Comparison of ENCODE assay signal across 29 mouse cellular contexts in genomic region chr13:94881201-94881600, GRCm38 (mm10). TPM values are rescaled to one million over a fixed set of nuclear protein-coding genes. Genes with fewer than 3 reads are reported as not detected.
DNase-seq lines count a peak whose midpoint lies in the region; ATAC-seq lines count a peak whose summit lies in the region.
"Had no signal": no experiment of that assay in that cellular context is flagged by ENCODE, and none has a peak within 500 bp of the region (broad histone marks: within the 10 kb centered on the region; RNA-seq: fewer than 3 reads in every experiment).

No protein-coding gene starts in this region.

- WGBS in hindbrain, embryonic 11.5 days = 2% methylated on average over 3 of the region's 3 CpGs
- under 1% methylated on average over 3 of the region's 3 CpGs for WGBS in hindbrain, embryonic 16.5 days
- 0% methylated on average over 3 of the region's 3 CpGs for WGBS in hindbrain, embryonic 14.5 days
- WGBS in neural tube, embryonic 13.5 days = 2% methylated on average over 3 of the region's 3 CpGs

- H3K9ac ChIP-seq in hindbrain, embryonic 11.5 days (ENCODE audit: low read depth, low read length) = no peak overlapping the region
- no peak overlapping the region for H3K9ac ChIP-seq in hindbrain, embryonic 16.5 days (ENCODE audit: low read depth, low read length)
- peak overlapping the region; percentile 39 for H3K9ac ChIP-seq in hindbrain, embryonic 14.5 days
- H3K9ac ChIP-seq in neural tube, embryonic 13.5 days = no peak overlapping the region
- H3K9ac ChIP-seq: limb, embryonic 12.5 days; liver, postnatal 0 days; midbrain, embryonic 12.5 days had no signal

- no peak for ATAC-seq in hindbrain, embryonic 11.5 days (ENCODE audit: low FRiP score)
- no peak for ATAC-seq in hindbrain, embryonic 16.5 days
- ATAC-seq in hindbrain, embryonic 14.5 days (ENCODE audit: low FRiP score) = no peak
- ATAC-seq in neural tube, embryonic 13.5 days (ENCODE audit: low read depth) = no peak
- ATAC-seq: forebrain, embryonic 14.5 days; intestine, embryonic 16.5 days; liver, postnatal 0 days; Patski had no signal

- H3K27ac ChIP-seq in hindbrain, embryonic 11.5 days (ENCODE audit: low read depth, low read length) = peak overlapping the region; percentile 39; the same call in 1 of the 2 replicates
- H3K27ac ChIP-seq in hindbrain, embryonic 16.5 days (ENCODE audit: low read depth, low read length) = no peak overlapping the region
- H3K27ac ChIP-seq in hindbrain, embryonic 14.5 days = peak overlapping the region; percentile 69
- peak overlapping the region; percentile 25 for H3K27ac ChIP-seq in neural tube, embryonic 13.5 days (replicated peaks)
- H3K27ac ChIP-seq: gastrocnemius, adult 2 months; heart, embryonic 10.5 days; layer of hippocampus, adult 2 months; limb, embryonic 12.5 days; midbrain, embryonic 12.5 days had no signal

- H3K36me3 ChIP-seq in hindbrain, embryonic 11.5 days (ENCODE audit: control insufficient read depth, insufficient read depth, low read length) = no peaks in the 10 kb centered on the region
- no peaks in the 10 kb centered on the region for H3K36me3 ChIP-seq in hindbrain, embryonic 16.5 days (ENCODE audit: control insufficient read depth, insufficient read depth, low read length)
- no peaks in the 10 kb centered on the region for H3K36me3 ChIP-seq in hindbrain, embryonic 14.5 days (replicated peaks; ENCODE audit: control insufficient read depth, insufficient read depth)
- H3K36me3 ChIP-seq in neural tube, embryonic 13.5 days = no peaks in the 10 kb centered on the region
- H3K36me3 ChIP-seq: heart, embryonic 10.5 days; limb, embryonic 12.5 days; midbrain, embryonic 12.5 days had no signal

- no peaks in the 10 kb centered on the region for H3K9me3 ChIP-seq in hindbrain, embryonic 11.5 days (ENCODE audit: control insufficient read depth, low read length)
- H3K9me3 ChIP-seq in hindbrain, embryonic 16.5 days (ENCODE audit: control insufficient read depth, low read length) = no peaks in the 10 kb centered on the region
- no peaks in the 10 kb centered on the region for H3K9me3 ChIP-seq in hindbrain, embryonic 14.5 days (ENCODE audit: control insufficient read depth, low read length)
- H3K9me3 ChIP-seq in neural tube, embryonic 13.5 days = no peaks in the 10 kb centered on the region
- H3K9me3 ChIP-seq: heart, embryonic 10.5 days; limb, embryonic 12.5 days; midbrain, embryonic 12.5 days had no signal

- peak overlapping the region; percentile 8; the same call in 1 of the 2 replicates for H3K4me3 ChIP-seq in hindbrain, embryonic 11.5 days (ENCODE audit: low read depth, low read length)
- H3K4me3 ChIP-seq in hindbrain, embryonic 16.5 days (ENCODE audit: low read length) = no peak overlapping the region
- H3K4me3 ChIP-seq in hindbrain, embryonic 14.5 days (replicated peaks; ENCODE audit: low read length) = peak overlapping the region; percentile 31
- no peak overlapping the region for H3K4me3 ChIP-seq in neural tube, embryonic 13.5 days
- H3K4me3 ChIP-seq: gastrocnemius, adult 2 months; heart, embryonic 10.5 days; layer of hippocampus, adult 2 months; limb, embryonic 12.5 days; midbrain, embryonic 12.5 days had no signal

- H3K4me1 ChIP-seq in hindbrain, embryonic 11.5 days (replicated peaks; ENCODE audit: control insufficient read depth, insufficient read depth, low read length) = peaks cover 5% of the 10 kb centered on the region
- peaks cover 18% of the 10 kb centered on the region for H3K4me1 ChIP-seq in hindbrain, embryonic 16.5 days (ENCODE audit: control insufficient read depth, insufficient read depth, low read depth, low read length)
- 0 out of 2 replicates have a peak, but pooled peaks cover 5% of the 10 kb centered on the region for H3K4me1 ChIP-seq in hindbrain, embryonic 14.5 days (replicated peaks; ENCODE audit: control insufficient read depth, insufficient read depth, low read length)
- H3K4me1 ChIP-seq in neural tube, embryonic 13.5 days (replicated peaks) = peaks cover 23% of the 10 kb centered on the region

- peaks cover 76% of the 10 kb centered on the region for H3K27me3 ChIP-seq in hindbrain, embryonic 11.5 days (ENCODE audit: control insufficient read depth, insufficient read depth, low read length)
- H3K27me3 ChIP-seq in hindbrain, embryonic 16.5 days (replicated peaks; ENCODE audit: control insufficient read depth, insufficient read depth, low read length) = peaks cover 56% of the 10 kb centered on the region
- H3K27me3 ChIP-seq in hindbrain, embryonic 14.5 days (ENCODE audit: control insufficient read depth, insufficient read depth, low read length) = peaks cover 87% of the 10 kb centered on the region
- H3K27me3 ChIP-seq in neural tube, embryonic 13.5 days = peaks cover 90% of the 10 kb centered on the region

- peak; percentile 49 for DNase-seq in hindbrain, embryonic 11.5 days (ENCODE audit: low spot score)
- DNase-seq in embryo, embryonic 11 days = peak; percentile 19
- DNase-seq in hindbrain, embryonic 14.5 days (ENCODE audit: low spot score) = no peak
- DNase-seq in lung, adult 18-20 months = no peak
- no peak for DNase-seq in spleen, postnatal 14 days (ENCODE audit: low spot score in 2 of 2)
- DNase-seq: adrenal gland, postnatal 36 days; cerebellum, adult 11-12 months; gastrocnemius, adult 2 months; kidney, adult 9 months; kidney, postnatal 14 days; layer of hippocampus, postnatal 36 days; liver, postnatal 0 days; lung, postnatal 10 days; right cerebral cortex, adult 18-20 months; right cerebral cortex, postnatal 4 days had no signal

- H3K4me2 ChIP-seq in hindbrain, embryonic 11.5 days (replicated peaks; ENCODE audit: low read depth, low read length) = peak overlapping the region; percentile 17; the same call in 1 of the 2 replicates
- H3K4me2 ChIP-seq in hindbrain, embryonic 16.5 days (ENCODE audit: low read length) = no peak overlapping the region
- peak overlapping the region; percentile 56 for H3K4me2 ChIP-seq in hindbrain, embryonic 14.5 days (replicated peaks)
- peak overlapping the region; percentile 61 for H3K4me2 ChIP-seq in neural tube, embryonic 13.5 days
- H3K4me2 ChIP-seq: limb, embryonic 12.5 days; liver, embryonic 11.5 days; midbrain, embryonic 12.5 days had no signal

RNA-seq across cellular contexts. Expression of gene Otp, which starts 5.8 kb away (rescaled TPM):
- polyA plus RNA-seq in hindbrain, embryonic 11.5 days (2014; fragmentation: Nextera tagmentation; extraction: Ambion mirVana) = 10.6 and 14.0 TPM in 2 replicates
- polyA plus RNA-seq in hindbrain, embryonic 16.5 days (2015; fragmentation: Nextera tagmentation; extraction: Ambion mirVana) = 5.0 and 6.2 TPM in 2 replicates
- polyA plus RNA-seq in hindbrain, embryonic 14.5 days (2014; fragmentation: Nextera tagmentation; extraction: Ambion mirVana) = 9.2 and 10.6 TPM in 2 replicates
- 9.5 and 10.7 TPM in 2 replicates for polyA plus RNA-seq in neural tube, embryonic 13.5 days (2015; fragmentation: Nextera tagmentation; extraction: Ambion mirVana)
- polyA plus RNA-seq: embryonic facial prominence, embryonic 14.5 days; gonadal fat pad, adult 2 months; heart, embryonic 10.5 days; heart, embryonic 16.5 days; intestine, embryonic 16.5 days; limb, embryonic 12.5 days; liver, embryonic 11.5 days; liver, postnatal 0 days; Patski; stomach, embryonic 16.5 days had no signal

Comparison
In these comparisons a context has a peak if more than half of its experiments do, and no peak if none do; other contexts are left out.
1. DNase-seq: peak in hindbrain, embryonic 11.5 days (single experiment) and embryo, embryonic 11 days (single experiment); none in hindbrain, embryonic 14.5 days (single experiment), lung, adult 18-20 months (0 of 2) and spleen, postnatal 14 days (0 of 2).
2. H3K4me3 ChIP-seq: peak in hindbrain, embryonic 11.5 days (single experiment) and hindbrain, embryonic 14.5 days (single experiment); none in hindbrain, embryonic 16.5 days (single experiment) and neural tube, embryonic 13.5 days (single experiment).